Mouse (Mus musculus): ENCODE results near the gene Ppt2. TPM values are rescaled to one million over a fixed set of nuclear protein-coding genes. Genes with fewer than 3 reads are reported as not detected.

The Ppt2 gene
- polyA plus RNA-seq, 1 experiment from 2014 or later = 30.3 TPM

DNA sequence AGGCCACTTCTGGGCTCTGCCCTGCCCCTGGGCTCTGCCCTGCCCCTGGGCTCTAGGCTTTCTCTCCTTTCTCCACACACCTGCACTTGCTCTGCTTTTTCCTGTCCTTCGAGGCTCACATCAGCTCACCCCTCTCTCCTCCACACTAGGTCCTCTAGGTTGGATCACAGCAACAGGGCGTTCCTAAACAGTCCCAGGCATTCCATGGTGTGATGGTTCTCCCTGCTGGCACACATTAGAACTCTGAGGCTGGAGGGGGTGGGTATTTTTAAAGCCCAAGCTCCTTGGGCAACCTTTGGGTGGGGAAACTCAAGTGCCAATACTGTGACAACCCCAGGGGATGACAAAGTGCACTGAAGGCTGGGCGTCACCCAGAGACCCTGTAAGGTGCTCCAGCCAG, 9.1 kb upstream of the Ppt2 start:
- 60% methylated on average over 3 of the region's 3 CpGs for WGBS
- Histone ChIP-seq H3K4me1 (ENCODE audit: control insufficient read depth, insufficient read depth, low read length) (no peaks in the 10 kb centered on the region), H3K9me3 (ENCODE audit: control insufficient read depth, low read length) (no peaks in the 10 kb centered on the region), H3K27ac (ENCODE audit: low read depth, low read length) (no peak overlapping the region), H3K4me3 (ENCODE audit: low read depth, low read length) (no peak overlapping the region), H3K27me3 (ENCODE audit: control insufficient read depth, insufficient read depth, low read length) (peaks cover 10% of the 10 kb centered on the region; the same call in 1 of the 2 replicates), H3K4me2 (ENCODE audit: low read depth) (no peak overlapping the region), H3K36me3 (ENCODE audit: control insufficient read depth, insufficient read depth, low read length) (no peaks in the 10 kb centered on the region), H3K9ac (ENCODE audit: low read length) (no peak overlapping the region)
- ATAC-seq (ENCODE audit: insufficient read depth, low FRiP score, low TSS enrichment) (no peak), DNase-seq (ENCODE audit: low spot score) (no peak)

DNA sequence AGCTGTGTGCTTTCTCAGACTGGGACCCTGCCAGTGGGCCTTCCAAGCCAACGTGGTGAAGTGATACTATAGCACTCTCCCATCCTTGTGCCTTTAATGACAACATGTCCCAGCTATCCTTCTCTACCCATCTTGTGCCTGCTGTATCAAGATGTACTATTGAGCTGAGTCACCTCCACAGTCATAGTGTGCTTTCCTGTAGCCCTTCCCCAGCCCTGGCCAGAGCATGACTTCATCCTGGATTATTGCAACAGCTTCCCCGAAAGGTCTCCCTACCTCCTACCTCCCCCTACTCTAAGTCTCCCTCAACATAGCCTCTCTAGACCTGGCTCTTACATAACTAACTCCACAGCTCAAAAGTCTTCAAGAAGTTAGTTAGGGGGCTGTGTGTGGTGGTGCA, 7.4 kb upstream of the Ppt2 start:
- WGBS = 71% methylated on average over 2 of the region's 2 CpGs
- no peak for DNase-seq (ENCODE audit: low spot score)
- H3K27ac ChIP-seq (ENCODE audit: low read depth, low read length) = no peak overlapping the region

DNA sequence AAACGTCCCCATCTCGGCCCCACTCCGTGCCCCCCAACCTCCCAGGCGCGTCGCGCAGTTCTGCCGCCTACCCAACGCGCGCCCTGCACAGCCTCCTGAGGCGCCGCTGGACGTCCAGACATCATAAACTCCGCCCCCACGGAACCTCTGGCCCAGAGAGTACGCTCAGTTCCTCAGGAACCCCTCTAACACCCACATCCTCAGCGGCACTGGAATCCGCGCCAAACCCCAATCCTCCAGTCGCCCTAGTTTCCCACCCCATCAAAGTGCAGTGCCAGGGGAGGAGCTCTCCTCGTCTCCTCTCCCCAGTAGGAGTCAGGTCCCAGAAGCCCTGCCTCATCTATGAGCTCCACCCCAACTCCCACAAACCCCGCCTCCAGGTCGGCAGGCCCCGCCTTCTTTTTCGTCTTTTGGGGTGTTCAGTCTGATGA, 4.0 kb upstream of the Ppt2 start:
- no peaks in the 10 kb centered on the region for H3K9me3 ChIP-seq (ENCODE audit: control insufficient read depth, low read length)
- H3K4me2 ChIP-seq (ENCODE audit: low read depth) = peak overlapping the region; percentile 47
- peaks cover 19% of the 10 kb centered on the region for H3K4me1 ChIP-seq (ENCODE audit: control insufficient read depth, insufficient read depth, low read length)
- H3K4me3 ChIP-seq (ENCODE audit: low read depth, low read length) = peak overlapping the region; percentile 29
- under 1% methylated on average over 26 of the region's 26 CpGs for WGBS
- no peaks in the 10 kb centered on the region for H3K36me3 ChIP-seq (ENCODE audit: control insufficient read depth, insufficient read depth, low read length)
- H3K27me3 ChIP-seq (ENCODE audit: control insufficient read depth, insufficient read depth, low read length) = peaks cover 38% of the 10 kb centered on the region
- peak; percentile 42 for DNase-seq (ENCODE audit: low spot score)
- ATAC-seq (ENCODE audit: insufficient read depth, low FRiP score, low TSS enrichment) = no peak
- peak overlapping the region; percentile 29 for H3K9ac ChIP-seq (ENCODE audit: low read length)
- no peak overlapping the region for H3K27ac ChIP-seq (ENCODE audit: low read depth, low read length)

More for the DNA sequence above, 7.4 kb upstream of the Ppt2 start:
- peaks cover 28% of the 10 kb centered on the region for H3K27me3 ChIP-seq (ENCODE audit: control insufficient read depth, insufficient read depth, low read length)
- no peak overlapping the region for H3K9ac ChIP-seq (ENCODE audit: low read length)
- no peaks in the 10 kb centered on the region for H3K36me3 ChIP-seq (ENCODE audit: control insufficient read depth, insufficient read depth, low read length)
- H3K4me1 ChIP-seq (ENCODE audit: control insufficient read depth, insufficient read depth, low read length) = 0 out of 2 replicates have a peak, but pooled peaks cover 4% of the 10 kb centered on the region
- H3K4me3 ChIP-seq (ENCODE audit: low read depth, low read length) = no peak overlapping the region
- H3K4me2 ChIP-seq (ENCODE audit: low read depth) = no peak overlapping the region
- H3K9me3 ChIP-seq (ENCODE audit: control insufficient read depth, low read length) = no peaks in the 10 kb centered on the region
- ATAC-seq (ENCODE audit: insufficient read depth, low FRiP score, low TSS enrichment) = no peak

DNA sequence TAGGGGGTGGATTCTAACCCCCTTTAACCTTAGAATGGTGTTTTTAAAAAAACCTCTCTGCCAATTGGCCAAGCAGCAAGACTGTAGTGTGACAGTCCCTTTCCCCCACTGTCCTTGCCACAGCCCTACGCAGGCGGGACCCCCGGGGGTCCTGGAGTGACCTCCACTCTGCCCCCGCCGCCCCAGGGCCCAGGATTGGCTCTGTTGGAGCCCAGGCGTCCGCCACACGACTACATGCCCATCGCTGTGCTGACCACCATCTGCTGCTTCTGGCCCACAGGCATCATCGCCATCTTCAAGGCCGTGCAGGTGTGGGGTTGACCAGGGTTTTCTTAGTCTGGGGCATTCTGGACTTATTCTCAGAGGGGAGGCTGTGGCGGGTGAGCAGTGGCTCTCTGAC, 3.3 kb upstream of the Ppt2 start:
- ATAC-seq (ENCODE audit: insufficient read depth, low FRiP score, low TSS enrichment) (no peak), DNase-seq (ENCODE audit: low spot score) (no peak)
- peaks cover 19% of the 10 kb centered on the region for H3K4me1 ChIP-seq (ENCODE audit: control insufficient read depth, insufficient read depth, low read length)
- no peaks in the 10 kb centered on the region for H3K36me3 ChIP-seq (ENCODE audit: control insufficient read depth, insufficient read depth, low read length)
- H3K27me3 ChIP-seq (ENCODE audit: control insufficient read depth, insufficient read depth, low read length) = peaks cover 38% of the 10 kb centered on the region
- WGBS = 5% methylated on average over 12 of the region's 12 CpGs
- peak overlapping the region; percentile 29 for H3K4me3 ChIP-seq (ENCODE audit: low read depth, low read length)
- no peaks in the 10 kb centered on the region for H3K9me3 ChIP-seq (ENCODE audit: control insufficient read depth, low read length)
- no peak overlapping the region; the same call in 1 of the 2 replicates for H3K9ac ChIP-seq (ENCODE audit: low read length)
- peak overlapping the region; percentile 47 for H3K4me2 ChIP-seq (ENCODE audit: low read depth)
- H3K27ac ChIP-seq (ENCODE audit: low read depth, low read length) = no peak overlapping the region

DNA sequence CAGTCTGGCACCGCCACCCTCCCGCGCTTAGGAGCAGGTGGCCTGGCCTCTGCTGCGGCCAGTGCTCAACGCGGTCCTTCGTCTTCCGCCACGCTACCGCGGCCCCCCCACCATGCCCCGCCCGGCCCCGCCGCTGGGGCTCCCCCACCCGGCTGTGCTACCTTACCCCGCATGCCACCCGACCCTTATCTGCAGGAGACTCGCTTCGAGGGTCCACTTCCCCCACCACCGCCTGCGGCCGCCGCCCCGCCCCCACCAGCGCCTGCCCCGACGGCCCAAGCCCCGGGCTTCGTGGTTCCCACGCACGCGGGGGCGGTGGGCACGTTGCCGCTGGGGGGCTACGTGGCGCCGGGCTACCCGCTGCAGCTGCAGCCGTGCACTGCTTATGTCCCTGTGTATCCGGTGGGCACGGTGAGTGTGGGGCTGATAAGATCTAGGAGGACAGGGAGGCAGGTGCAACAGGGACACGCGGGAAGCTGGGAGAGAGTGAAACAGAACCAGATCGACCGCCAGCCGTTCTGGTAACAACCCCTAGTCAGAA, 2.5 kb upstream of the Ppt2 start:
- Histone ChIP-seq H3K4me3 (ENCODE audit: low read depth, low read length) (peak overlapping the region; percentile 21; the same call in 1 of the 2 replicates), H3K27ac (ENCODE audit: low read depth, low read length) (no peak overlapping the region), H3K4me1 (ENCODE audit: control insufficient read depth, insufficient read depth, low read length) (peaks cover 19% of the 10 kb centered on the region), H3K4me2 (ENCODE audit: low read depth) (peak overlapping the region; percentile 34), H3K27me3 (ENCODE audit: control insufficient read depth, insufficient read depth, low read length) (peaks cover 38% of the 10 kb centered on the region), H3K36me3 (ENCODE audit: control insufficient read depth, insufficient read depth, low read length) (no peaks in the 10 kb centered on the region), H3K9me3 (ENCODE audit: control insufficient read depth, low read length) (no peaks in the 10 kb centered on the region), H3K9ac (ENCODE audit: low read length) (peak overlapping the region; percentile 26; the same call in 1 of the 2 replicates)
- 2% methylated on average over 47 of the region's 48 CpGs for WGBS
- DNase-seq (ENCODE audit: low spot score) (no peak), ATAC-seq (ENCODE audit: insufficient read depth, low FRiP score, low TSS enrichment) (no peak)

DNA sequence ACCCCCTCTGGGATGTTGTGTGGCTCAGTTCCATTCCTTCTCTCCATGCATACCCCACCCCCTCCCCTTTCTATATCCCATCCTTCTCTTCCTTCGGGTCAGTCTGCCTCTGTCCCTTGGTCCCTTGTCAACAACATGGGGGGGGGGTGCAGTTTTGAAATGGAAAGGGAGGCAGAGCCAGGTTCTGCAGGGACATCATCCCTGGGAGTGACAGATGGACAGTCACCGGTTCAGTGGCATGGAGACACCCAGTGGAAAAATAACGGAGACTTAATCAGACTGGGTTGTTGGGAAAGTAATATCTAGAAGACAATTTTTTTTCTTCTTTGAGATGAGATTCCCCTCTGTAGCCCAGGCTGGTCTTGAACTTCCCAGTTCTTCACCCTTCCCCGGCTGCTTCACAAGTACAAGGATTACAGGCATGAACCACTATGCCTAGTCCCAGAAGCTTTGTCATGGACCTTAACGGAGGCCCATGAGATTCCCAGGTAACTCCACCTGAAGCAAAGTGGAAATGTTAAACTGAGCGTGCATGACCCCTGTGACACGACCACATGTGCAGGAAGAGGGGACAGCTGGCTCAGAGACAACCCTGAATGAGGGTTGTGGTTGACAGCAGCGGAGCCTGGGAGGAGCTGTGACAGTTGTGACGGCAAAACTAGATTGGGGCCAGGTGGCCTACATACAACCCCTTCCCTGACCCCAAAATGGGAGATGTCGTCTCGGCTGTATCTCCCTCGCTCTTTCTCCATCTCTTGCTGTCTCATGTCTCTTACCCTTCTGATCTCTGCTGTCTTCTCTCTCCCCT, 1.7 kb upstream of the Ppt2 start:
- no peak for ATAC-seq (ENCODE audit: insufficient read depth, low FRiP score, low TSS enrichment)
- H3K27me3 ChIP-seq (ENCODE audit: control insufficient read depth, insufficient read depth, low read length) = peaks cover 38% of the 10 kb centered on the region
- H3K36me3 ChIP-seq (ENCODE audit: control insufficient read depth, insufficient read depth, low read length) = no peaks in the 10 kb centered on the region
- peak overlapping the region; percentile 38 for H3K4me2 ChIP-seq (ENCODE audit: low read depth)
- no peaks in the 10 kb centered on the region for H3K9me3 ChIP-seq (ENCODE audit: control insufficient read depth, low read length)
- H3K9ac ChIP-seq (ENCODE audit: low read length) = no peak overlapping the region
- H3K4me3 ChIP-seq (ENCODE audit: low read depth, low read length) = peak overlapping the region; percentile 21; the same call in 1 of the 2 replicates
- H3K27ac ChIP-seq (ENCODE audit: low read depth, low read length) = no peak overlapping the region
- peaks cover 19% of the 10 kb centered on the region for H3K4me1 ChIP-seq (ENCODE audit: control insufficient read depth, insufficient read depth, low read length)
- no peak for DNase-seq (ENCODE audit: low spot score)
- 12% methylated on average over 12 of the region's 12 CpGs for WGBS

DNA sequence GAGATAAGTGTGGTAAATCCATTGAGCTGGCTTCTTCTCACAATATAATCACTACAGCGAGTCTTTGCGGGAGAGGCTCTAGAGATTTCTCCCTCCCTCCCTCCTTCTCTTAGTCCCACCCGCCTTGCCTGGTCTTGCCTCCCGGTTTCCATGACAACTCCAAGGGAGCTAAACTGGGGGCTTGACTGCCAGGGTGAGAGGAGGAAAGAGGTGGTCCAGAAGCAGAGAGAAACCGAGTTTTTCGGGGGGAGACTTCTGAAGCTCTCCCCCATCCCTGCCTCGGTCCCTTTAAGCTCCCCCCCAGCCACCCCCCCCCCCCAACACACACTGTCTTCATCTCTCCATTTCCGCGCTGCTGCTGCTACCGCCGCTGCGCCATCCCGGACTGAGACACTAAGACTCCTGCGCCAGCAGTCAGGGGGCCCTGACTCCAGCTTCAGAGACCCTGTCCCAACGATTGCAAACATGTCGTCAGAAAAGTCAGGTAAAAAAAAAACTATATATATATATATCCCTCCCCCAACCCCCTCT, 976 bp upstream of the Ppt2 start, which contains the start of gene Prrt1:
Prrt1 (plus strand) TSS at position 313 of the 531 bp plus-strand sequence.
- peaks cover 38% of the 10 kb centered on the region for H3K27me3 ChIP-seq (ENCODE audit: control insufficient read depth, insufficient read depth, low read length)
- no peak within 1 kb of the TSS for H3K27ac ChIP-seq (ENCODE audit: low read depth, low read length)
- H3K9ac ChIP-seq (ENCODE audit: low read length) = no peak within 1 kb of the TSS
- no peaks in the 10 kb centered on the region for H3K36me3 ChIP-seq (ENCODE audit: control insufficient read depth, insufficient read depth, low read length)
- H3K4me1 ChIP-seq (ENCODE audit: control insufficient read depth, insufficient read depth, low read length) = peaks cover 19% of the 10 kb centered on the region
- H3K4me3 ChIP-seq (ENCODE audit: low read depth, low read length) = peak within 1 kb of the TSS; percentile 21
- H3K4me2 ChIP-seq (ENCODE audit: low read depth) = peak within 1 kb of the TSS; percentile 92
- no peak for ATAC-seq (ENCODE audit: insufficient read depth, low FRiP score, low TSS enrichment)
- no peaks in the 10 kb centered on the region for H3K9me3 ChIP-seq (ENCODE audit: control insufficient read depth, low read length)
- 0% methylated on average over 16 of the region's 16 CpGs for WGBS
- DNase-seq (ENCODE audit: low spot score) = no peak

DNA sequence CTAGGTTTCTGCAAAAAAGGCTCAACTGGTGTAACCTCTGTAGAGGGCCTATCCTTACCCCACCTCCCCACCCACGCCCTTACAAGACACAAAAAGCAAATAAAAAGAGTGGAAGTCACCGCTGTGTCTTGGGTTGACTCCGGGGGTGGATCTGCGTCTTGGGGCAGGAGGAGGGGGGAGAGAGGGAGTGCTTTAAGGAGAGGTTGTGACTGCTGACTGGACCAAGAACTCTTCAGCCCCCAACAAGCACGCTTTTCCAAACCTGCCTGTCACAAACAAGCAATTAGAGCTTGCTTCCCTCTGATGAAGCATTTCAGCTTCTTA, 296 bp upstream of the Ppt2 start:
- peaks cover 38% of the 10 kb centered on the region for H3K27me3 ChIP-seq (ENCODE audit: control insufficient read depth, insufficient read depth, low read length)
- H3K4me1 ChIP-seq (ENCODE audit: control insufficient read depth, insufficient read depth, low read length) = peaks cover 19% of the 10 kb centered on the region
- no peak overlapping the region for H3K9ac ChIP-seq (ENCODE audit: low read length)
- no peak overlapping the region for H3K4me3 ChIP-seq (ENCODE audit: low read depth, low read length)
- H3K27ac ChIP-seq (ENCODE audit: low read depth, low read length) = no peak overlapping the region
- H3K4me2 ChIP-seq (ENCODE audit: low read depth) = peak overlapping the region; percentile 92; the same call in 1 of the 2 replicates
- DNase-seq (ENCODE audit: low spot score) (no peak), ATAC-seq (ENCODE audit: insufficient read depth, low FRiP score, low TSS enrichment) (no peak)
- WGBS = 27% methylated on average over 5 of the region's 5 CpGs
- H3K9me3 ChIP-seq (ENCODE audit: control insufficient read depth, low read length) = no peaks in the 10 kb centered on the region
- no peaks in the 10 kb centered on the region for H3K36me3 ChIP-seq (ENCODE audit: control insufficient read depth, insufficient read depth, low read length)

All from neural tube, embryonic 11.5 days (tissue).